Mouse (Mus musculus) E14TG2a.4 (cell line): ENCODE data around the gene Chd2.

Source experiments
- H3K27me3 ChIP-seq: 2 replicates; pipeline ENCODE4 v1.6.1; 2014; ENCODE audit warnings: low read length, control low read depth; ENCODE audit not compliant: insufficient read depth
- H3K36me3 ChIP-seq: 2 replicates; pipeline ENCODE4 v1.6.1; 2014; ENCODE audit warnings: low read length, control low read depth; ENCODE audit not compliant: insufficient read depth
- H3K4me1 ChIP-seq: replicated peaks from 2 replicates; pipeline ENCODE4 v1.6.1; 2014; ENCODE audit warnings: low read depth, low read length, control low read depth
- H3K4me3 ChIP-seq: replicated peaks from 2 replicates; pipeline ENCODE4 v1.5.1; 2014; ENCODE audit warnings: mild to moderate bottlenecking, low read length
- H3K9me3 ChIP-seq: 2 replicates; pipeline ENCODE4 v1.6.1; 2014; ENCODE audit warnings: low read length, control low read depth
- CTCF ChIP-seq: conservative IDR thresholded peaks from 2 replicates; pipeline ENCODE4 v1.5.1; 2014; ENCODE audit warnings: low read length
- NANOG ChIP-seq: IDR thresholded peaks from 2 replicates; pipeline ENCODE4 v1.6.1; 2014; ENCODE audit warnings: borderline replicate concordance, low read length, mixed read lengths
- POU5F1 ChIP-seq: IDR thresholded peaks from 2 replicates; pipeline ENCODE4 v1.6.1; 2014; ENCODE audit warnings: low read length, borderline replicate concordance

Chd2 gene

DNA sequence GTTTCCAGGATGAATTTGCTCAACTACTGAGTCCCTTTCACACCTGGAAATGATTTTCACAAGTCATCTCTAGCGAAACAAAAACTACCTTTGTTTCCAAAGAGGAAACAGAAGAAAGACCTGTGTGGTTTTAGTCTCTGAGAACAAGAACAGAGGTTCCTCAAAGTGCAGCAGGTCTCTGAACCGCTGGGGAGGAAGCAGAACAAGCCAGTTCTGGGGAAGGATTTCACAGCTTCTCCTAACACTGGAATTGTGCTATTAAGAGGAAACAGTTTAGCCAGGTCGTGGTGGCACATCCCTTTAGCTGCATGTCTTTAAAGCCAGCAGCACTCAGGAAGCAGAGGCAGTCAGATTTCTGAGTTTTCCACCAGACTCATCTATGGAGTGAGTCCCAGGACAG is 30.9 kb upstream of the Chd2 start:
- Histone ChIP-seq H3K4me3 (no peak overlapping the region), H3K4me1 (peaks cover 47% of the 10 kb centered on the region), H3K9me3 (no peaks in the 10 kb centered on the region), H3K27me3 (peaks cover 45% of the 10 kb centered on the region), H3K36me3 (no peaks in the 10 kb centered on the region)
- TF ChIP-seq NANOG = no peak
- TF ChIP-seq POU5F1 = no peak
- no peak for TF ChIP-seq CTCF

DNA sequence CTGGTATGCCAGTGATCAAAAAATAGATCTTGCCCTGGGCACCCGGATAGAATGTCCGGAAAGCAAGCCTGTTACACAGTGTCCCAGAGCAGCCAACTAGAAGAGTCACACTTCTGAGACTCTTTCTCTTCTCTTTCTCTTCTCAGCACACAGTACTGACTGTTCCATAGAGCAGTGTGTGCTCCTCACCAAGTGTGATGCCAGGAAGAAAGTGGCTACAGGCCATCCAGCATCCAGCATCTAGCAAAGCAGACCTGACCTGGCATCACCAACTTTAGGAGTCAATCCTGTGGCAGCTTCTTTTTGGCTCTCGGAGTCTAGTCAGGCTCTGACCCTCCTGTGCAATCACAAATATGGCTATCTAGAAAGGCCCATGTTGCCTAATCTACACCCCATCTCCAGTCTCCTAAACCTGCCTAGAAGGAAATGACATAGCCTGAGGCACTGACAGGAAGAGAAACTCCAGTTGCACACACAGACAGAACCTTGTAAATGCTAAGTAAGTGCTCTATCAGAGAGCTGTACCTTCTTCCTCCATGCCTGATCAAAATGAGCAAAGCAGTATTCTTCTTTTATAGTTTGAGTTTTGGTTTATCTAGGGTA is 27.3 kb upstream of the Chd2 start:
- TF ChIP-seq NANOG (no peak), CTCF (no peak), POU5F1 (no peak)
- Histone ChIP-seq H3K4me3 (no peak overlapping the region), H3K36me3 (no peaks in the 10 kb centered on the region), H3K4me1 (peaks cover 26% of the 10 kb centered on the region), H3K27me3 (peaks cover 38% of the 10 kb centered on the region), H3K9me3 (no peaks in the 10 kb centered on the region)

DNA sequence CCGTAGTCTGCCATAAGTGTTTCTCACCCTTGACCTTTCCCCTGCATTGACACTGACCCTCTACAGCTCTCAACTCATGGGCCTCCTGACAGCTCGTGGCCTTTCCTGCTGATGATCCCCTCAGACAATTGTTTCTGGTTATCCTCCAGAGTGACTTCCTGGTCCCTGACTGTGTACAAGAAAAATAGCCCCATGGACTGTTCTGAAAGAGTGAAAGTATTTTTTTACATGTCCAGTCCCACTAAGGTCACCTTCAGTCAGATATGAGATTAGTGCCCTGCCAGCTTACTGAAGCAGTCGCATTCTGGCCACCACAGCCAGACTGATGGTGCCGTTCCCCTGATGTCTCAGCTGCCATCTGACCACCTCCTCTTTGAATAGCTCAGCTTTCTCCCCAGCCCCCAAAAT is 26.1 kb upstream of the Chd2 start:
- TF ChIP-seq CTCF (no peak), POU5F1 (no peak), NANOG (no peak)
- H3K9me3 ChIP-seq = no peaks in the 10 kb centered on the region
- peaks cover 23% of the 10 kb centered on the region for H3K4me1 ChIP-seq
- H3K4me3 ChIP-seq = no peak overlapping the region
- no peaks in the 10 kb centered on the region for H3K36me3 ChIP-seq
- H3K27me3 ChIP-seq = peaks cover 36% of the 10 kb centered on the region

DNA sequence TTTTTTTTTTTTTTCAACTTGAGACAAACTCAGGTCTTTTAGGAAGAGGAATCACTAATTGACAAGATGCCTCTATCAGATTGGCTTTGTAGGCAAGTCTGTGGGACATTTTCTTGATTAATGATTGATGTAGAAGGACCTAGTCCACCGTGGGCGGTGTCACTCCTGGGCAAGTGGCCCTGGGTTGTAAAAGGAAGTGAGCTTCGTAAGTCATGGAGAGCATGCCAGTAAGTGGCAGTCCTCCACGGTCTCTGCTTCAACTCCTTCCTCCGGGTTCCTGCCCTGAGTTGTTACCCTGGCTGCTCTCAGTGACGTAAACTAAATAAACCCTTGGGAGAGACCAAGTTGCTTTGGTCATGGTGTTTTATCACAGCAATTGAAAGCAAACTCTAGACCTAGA is 22.5 kb upstream of the Chd2 start:
- Histone ChIP-seq H3K27me3 (peaks cover 21% of the 10 kb centered on the region), H3K36me3 (no peaks in the 10 kb centered on the region), H3K4me3 (no peak overlapping the region), H3K4me1 (peaks cover 37% of the 10 kb centered on the region), H3K9me3 (no peaks in the 10 kb centered on the region)
- TF ChIP-seq POU5F1 (no peak), CTCF (no peak), NANOG (no peak)

DNA sequence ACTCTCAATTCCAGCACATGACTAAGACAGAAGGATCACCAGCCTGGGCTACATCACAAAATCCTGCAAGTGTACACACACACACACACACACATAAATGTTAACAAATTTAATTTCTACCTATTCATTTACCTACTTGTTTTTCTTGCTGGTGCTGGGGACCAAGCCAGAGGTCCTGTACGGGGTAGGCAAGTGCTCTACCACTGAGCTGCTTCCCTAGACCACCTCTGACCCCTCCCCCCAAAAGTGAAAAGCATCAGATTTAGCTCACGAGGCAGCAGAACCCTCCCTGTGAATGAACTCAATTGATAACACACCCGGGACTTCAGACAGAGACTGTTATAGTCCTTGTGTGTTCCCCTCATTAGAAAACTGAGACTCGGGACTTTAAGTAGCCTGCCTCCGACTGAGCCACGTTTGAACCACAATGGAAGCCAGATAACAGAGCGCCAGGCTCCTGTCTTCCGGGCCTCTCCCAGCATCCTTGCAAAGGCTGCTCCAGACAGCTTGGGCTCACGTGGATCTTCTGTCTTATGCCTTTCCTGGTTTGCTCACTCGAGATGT is 19.9 kb upstream of the Chd2 start:
- Histone ChIP-seq H3K9me3 (no peaks in the 10 kb centered on the region), H3K4me3 (peak overlapping the region; percentile 49), H3K36me3 (no peaks in the 10 kb centered on the region), H3K4me1 (peaks cover 37% of the 10 kb centered on the region), H3K27me3 (peaks cover 13% of the 10 kb centered on the region; the same call in 1 of the 2 replicates)
- TF ChIP-seq POU5F1 = no peak
- TF ChIP-seq NANOG = no peak
- no peak for TF ChIP-seq CTCF

DNA sequence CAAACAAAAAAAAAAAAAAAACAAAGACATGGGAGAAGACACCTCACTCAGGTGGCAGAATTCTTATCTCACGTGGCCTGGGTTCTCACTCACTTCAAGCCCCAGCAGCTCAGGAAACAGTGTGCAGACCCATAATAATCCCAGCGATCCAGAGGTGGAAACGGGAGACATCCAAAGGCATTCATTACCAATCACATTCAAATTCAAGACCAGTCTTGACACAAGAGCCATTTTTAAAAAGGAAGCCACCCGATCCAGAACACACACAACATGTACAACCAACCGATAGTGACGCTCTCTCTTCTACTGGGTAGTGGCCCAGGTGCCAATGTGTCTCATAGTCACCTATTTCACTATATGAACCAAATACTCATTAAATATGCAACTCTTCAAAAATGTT is 19.2 kb upstream of the Chd2 start:
- TF ChIP-seq POU5F1 = no peak
- TF ChIP-seq NANOG = no peak
- no peak for TF ChIP-seq CTCF
- peaks cover 11% of the 10 kb centered on the region; the same call in 1 of the 2 replicates for H3K27me3 ChIP-seq
- H3K36me3 ChIP-seq = no peaks in the 10 kb centered on the region
- H3K4me1 ChIP-seq = peaks cover 39% of the 10 kb centered on the region
- peak overlapping the region; percentile 49; the same call in 1 of the 2 replicates for H3K4me3 ChIP-seq
- H3K9me3 ChIP-seq = no peaks in the 10 kb centered on the region

GRCm38 (mm10) chr7:73559853-73560190 is 18.2 kb upstream of the Chd2 start:
- 0 out of 2 replicates have a peak, but pooled peaks cover under 1% of the 10 kb centered on the region for H3K36me3 ChIP-seq
- peaks cover 44% of the 10 kb centered on the region for H3K4me1 ChIP-seq
- H3K4me3 ChIP-seq = peak overlapping the region; percentile 95
- TF ChIP-seq POU5F1 (no peak), CTCF (no peak), NANOG (no peak)
- H3K9me3 ChIP-seq = no peaks in the 10 kb centered on the region
- H3K27me3 ChIP-seq = peaks cover 5% of the 10 kb centered on the region; the same call in 1 of the 2 replicates

DNA sequence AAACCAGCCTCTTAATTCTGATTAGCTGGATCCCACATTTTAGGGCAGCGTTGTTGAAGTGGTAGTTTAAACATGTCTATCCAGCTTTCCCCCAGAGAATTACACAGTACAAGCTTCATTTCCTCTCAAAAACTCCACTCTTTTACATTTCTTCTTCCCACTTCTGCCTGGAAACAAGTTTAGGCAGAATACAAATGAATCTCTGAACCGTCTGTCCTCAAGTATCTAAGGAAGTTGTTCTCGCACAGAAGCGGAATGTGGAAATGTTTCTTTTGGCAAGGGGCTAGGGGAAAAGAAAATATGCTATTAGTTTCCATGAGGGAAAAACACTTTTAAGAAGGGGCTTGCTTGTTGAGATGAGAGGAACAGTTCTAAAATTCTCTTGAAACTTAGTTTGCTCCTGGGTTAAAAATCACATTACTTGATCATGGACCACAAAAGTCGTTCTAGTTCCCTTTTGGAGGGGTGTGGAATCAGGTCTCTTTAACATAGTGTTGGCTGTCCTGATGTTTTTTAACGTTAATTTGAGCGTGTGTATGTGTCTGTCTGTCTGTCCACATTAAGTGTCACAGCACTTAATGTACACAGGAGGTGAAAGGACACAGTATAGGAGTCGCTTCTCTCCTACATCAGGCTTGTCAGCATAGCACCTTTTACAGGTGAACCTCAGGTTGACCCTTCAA is 17.7 kb upstream of the Chd2 start:
- Histone ChIP-seq H3K9me3 (no peaks in the 10 kb centered on the region), H3K4me1 (peaks cover 48% of the 10 kb centered on the region), H3K27me3 (peaks cover 5% of the 10 kb centered on the region; the same call in 1 of the 2 replicates), H3K36me3 (peaks cover 5% of the 10 kb centered on the region; the same call in 1 of the 2 replicates), H3K4me3 (peak overlapping the region; percentile 95)
- TF ChIP-seq CTCF (no peak), POU5F1 (no peak), NANOG (no peak)
